Comparison of ENCODE assay signal across 3 mouse cellular contexts in the genomic region with DNA sequence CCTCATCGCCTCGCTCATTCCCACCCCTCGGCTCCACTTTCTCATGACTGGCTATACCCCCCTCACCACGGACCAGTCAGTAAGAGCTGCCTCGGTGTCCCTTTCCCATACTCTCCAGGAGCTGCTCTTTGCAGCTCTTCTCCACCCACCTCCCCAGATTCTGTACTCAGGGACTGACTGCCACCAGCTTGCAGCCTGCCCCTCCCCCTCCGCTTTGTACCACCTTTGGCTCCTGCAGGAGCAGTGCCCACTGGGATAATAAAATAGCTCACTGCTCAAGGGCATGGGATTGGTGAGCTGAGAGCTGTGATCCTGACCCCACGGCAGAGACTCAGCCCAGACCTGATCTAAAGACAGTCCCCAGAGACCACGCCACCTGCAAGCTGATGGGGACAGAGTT.
DNase-seq lines count a peak whose midpoint lies in the region.

No protein-coding gene starts in this region.

- peak; percentile 48 for DNase-seq in cerebellum, adult 11-12 months
- DNase-seq in cerebellum, postnatal 10 days, result peak; percentile 47 to 54
- DNase-seq in kidney, postnatal 10 days, result peak; percentile 33
